Mouse (Mus musculus) CH12F3 (cell line): ENCODE data around the gene Ptrh2.

Experiments
- in situ Hi-C: fragments of 300-500 bp; cut with MboI; formaldehyde crosslinking; loops from 2 replicates; pipeline ENCODE4 v1.14.3; 2020; ENCODE audit warnings: low sequenced_read_pairs

Gene Ptrh2

DNA sequence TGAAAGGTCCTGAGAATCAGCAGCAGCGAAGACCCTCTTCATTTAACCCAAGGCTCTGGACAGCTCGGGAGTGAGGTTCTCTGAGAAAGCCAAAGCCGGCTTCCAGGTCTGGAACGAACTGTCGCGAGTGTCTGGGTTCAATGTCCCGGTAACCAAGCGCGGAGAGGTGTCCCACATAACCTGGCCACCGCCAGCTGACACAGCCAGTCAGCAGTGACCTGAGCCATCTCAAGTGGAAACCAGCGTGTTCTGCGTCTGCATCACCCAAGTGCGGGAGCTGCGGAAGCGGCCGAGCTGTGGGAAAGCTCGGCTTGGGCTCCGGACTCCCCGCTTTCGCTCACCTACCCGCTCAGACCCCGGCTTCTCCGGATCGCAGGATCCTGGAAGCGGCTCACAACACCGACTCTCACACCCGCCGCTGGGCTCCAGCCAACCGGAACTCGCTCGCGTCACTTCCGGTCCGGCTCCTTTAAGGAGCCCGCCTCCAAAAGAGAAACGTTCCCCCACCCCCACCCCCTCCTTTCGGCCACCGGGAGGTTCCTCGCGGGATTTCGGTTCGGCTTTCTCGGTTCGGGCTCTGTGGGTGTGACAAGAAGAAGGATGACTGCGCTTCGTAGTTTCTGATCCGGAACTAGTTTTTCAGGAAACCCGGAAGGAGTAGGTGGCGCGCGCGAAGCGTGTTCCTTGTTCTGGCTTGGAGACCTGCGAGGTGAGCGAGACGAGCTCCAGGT is at the start of gene Ptrh2, which contains the start of gene Vmp1:
Ptrh2 (plus strand) TSS at position 591 of the 731 bp plus-strand sequence.
Vmp1 (minus strand) TSS at position 442 of the 731 bp plus-strand sequence.
- in situ Hi-C loops = no loop called here

DNA sequence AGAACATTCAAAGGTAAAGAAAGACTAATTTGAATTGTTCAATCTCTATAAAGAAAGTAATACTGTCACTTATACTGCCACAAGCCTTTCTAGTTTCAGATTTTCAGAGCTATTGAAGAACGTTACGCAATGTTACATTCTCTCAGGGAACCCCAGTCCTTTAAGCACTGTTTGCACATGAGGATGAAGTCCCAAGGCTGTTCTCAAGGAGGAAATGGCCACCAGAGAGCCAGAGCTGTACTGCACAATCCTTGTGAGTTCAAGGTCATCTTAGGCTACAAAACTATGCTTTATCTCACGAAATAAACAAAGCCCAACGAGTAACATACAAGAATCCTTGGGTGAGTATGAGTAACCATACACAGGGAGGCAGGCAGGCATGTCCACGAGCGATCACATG is 49.4 kb upstream of the Ptrh2 start:
- in situ Hi-C loops = no loop called here

DNA sequence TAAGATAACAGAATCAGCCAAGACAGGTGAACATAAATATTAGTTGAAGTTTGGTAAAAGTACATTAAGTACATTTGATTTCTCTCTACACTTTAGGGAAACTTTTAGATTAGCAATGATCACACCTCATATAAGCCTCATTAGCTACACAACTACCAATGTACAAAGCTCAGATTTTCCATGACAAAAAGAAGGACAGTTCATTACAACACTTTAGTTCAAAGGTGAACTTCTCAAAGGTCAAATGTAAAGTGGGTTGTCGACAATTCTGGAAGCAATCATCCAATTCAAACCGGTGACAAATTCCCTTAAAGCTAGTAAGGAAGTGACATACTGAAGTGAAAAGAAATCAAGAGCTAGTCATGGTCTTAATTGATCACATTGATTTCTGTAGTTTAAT is 46.1 kb upstream of the Ptrh2 start:
- in situ Hi-C loops = loop anchor here (5.0 kb wide), 1 partner anchor 55 kb away; no protein-coding TSS in a partner anchor

DNA sequence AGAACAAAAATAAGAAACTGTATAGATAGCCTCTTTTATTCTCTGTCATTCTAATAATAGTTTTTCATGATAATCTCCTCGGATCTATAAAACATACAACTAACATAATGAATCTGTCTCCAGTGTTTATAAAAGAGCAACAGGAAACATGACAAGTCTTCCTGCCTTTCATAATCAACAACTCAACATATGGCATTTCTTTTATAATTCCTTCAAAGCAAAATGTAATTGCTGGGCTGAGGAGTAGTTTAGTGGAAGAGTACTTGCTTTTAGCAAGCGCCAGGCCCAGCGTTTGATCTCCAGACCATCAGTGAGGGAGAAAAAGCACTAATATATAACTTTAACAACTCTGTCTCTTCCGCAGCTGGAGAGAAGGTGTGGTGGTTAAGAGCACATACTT is 42.1 kb upstream of the Ptrh2 start:
- in situ Hi-C loops = no loop called here

DNA sequence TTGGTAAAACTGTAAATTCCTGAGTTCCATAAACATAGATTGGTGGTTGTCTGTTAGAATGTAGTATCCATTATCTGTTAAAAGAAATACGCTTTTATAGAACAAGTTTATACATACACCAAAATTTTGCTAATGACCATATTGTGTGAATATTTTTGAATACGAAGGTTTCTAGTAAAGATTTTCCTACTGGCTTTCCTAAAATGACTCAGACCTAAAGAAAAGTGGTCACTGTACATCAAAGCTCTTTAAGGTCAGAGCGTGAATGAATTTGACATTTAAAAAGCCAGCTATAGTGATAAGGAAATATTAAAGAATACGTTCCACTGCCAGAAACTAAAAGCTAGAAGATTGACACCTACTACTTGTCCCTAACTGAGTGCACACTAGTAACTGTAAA is 39.2 kb upstream of the Ptrh2 start:
- in situ Hi-C loops = no loop called here

DNA sequence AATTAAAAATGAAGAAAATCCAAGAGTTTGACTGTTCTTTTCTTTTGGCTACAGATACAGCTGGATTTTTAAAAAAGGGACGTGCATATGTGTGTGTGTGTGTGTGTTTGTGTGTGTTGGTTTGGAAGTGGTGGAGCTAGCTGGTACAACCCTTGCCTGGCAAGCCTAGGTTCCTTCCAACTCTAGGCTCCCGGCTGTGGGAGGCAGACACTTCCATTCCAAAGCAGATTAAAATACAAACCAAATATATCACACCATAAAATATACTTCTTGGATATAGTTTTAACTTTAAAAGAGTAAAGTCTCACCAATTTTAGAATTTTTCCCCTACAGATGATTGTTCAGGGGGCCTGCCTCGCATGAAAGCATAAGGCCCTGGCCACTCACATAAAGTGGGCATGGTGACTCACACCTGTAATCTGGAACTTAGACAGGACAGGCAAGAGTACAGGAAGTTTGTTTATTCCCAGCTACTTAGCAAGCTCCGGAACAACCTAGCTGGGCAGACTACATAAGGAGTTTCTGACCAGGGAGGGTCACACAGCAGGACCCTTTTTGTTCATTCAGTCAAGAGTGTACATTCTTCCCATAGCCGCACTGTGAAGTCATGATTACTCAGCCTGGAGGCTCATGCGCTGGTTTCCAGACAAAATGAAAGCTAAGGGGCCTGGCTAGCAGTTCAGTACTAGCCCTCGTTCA is 37.5 kb upstream of the Ptrh2 start:
- in situ Hi-C loops = no loop called here

DNA sequence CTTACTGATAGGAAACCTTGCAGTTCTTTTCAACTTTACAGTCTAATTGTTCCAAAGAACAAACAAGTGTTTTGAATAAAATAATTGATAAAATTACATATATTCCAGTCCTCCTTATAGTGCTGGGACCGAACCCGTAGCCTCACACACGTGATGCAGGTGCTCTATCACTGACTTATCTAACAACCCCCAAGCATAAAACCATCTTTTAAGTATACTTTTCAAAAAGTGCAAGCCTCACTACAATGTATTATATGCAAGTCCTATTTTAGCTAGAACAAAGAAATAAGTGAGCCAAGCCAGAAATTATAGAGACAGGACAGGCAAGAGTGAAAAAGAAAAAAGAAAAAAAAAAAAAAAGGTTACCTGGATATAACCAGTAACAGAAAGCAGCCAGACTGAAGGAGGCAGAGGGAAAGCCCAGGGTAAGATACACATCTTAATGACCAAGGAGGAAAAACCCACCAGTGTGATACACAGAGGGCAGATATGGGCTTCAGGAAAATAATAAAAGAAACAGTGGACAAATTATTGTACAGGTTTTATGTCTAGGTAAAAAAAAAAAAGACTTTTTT is 36.8 kb upstream of the Ptrh2 start:
- in situ Hi-C loops = no loop called here

DNA sequence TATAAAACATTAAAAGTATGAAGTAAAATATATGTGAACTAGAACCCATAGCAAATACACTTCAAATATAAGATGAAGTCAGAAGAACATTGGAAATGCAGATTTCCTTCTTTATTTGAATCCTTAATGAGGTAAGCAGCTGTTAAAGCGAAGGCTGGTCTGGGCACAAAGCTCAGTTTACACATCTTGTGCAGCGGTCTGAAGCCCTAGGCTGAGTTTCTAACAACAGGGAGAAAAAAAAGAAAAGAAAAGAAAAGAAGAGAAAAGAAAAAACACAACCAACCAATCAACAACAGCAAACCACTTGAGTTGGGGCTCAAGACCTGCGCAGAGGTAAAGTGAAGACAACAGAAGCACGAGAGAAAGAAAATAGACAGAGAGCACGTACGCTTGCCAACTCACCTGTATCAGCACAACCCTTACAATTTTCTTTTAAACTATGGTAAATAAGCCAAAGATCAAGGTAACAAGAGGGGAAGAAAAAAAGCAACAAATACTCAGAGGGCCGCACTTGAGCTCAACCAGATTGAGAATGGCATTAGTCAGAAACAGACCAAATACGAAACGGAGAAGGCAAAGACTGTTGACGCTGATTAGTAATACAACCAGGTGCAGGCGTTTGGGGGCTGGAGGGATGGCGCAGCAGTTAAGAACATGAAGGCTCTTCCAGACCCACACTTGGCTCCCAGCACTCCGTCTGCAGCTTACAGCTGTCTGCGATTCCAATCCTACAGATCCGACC is 35.9 kb upstream of the Ptrh2 start:
- in situ Hi-C loops = no loop called here

DNA sequence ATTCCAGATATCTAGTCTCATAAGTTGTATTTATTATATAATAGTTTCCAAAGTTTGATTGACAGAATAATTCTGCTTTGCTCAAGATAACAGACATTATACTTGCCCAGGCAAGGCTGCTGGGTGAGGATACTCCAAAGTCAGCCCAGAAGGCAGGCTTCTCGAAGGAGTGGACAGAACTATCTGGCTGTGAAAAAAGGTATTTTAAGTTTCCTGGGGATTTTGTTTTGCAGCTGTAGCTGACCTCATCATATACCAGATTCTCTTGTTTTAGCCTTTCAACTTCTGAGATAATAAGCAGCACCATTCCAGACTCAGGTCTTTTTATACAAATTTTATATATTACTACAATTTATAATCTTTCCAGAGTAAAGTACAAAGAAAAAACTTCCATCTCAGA is 34.2 kb upstream of the Ptrh2 start:
- in situ Hi-C loops = no loop called here

DNA sequence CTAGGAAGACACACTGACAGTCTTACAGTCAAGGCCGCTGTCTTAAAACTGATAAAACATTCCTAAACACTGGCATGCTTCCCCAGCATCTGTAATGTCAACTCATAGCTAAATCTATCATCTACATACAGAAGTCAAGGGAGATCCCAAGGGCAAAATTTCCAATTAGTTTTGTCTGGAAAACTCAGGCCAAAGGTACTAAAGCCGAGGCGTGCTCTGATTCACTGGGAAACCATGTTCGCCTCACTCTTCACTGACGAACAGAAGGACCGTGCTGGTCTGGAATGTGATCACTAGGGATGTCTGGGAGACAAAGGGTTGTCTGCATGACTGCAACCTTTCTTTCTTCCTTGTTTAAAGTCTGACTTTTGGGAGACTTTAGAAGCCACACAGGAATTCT is 33.1 kb upstream of the Ptrh2 start:
- in situ Hi-C loops = no loop called here

DNA sequence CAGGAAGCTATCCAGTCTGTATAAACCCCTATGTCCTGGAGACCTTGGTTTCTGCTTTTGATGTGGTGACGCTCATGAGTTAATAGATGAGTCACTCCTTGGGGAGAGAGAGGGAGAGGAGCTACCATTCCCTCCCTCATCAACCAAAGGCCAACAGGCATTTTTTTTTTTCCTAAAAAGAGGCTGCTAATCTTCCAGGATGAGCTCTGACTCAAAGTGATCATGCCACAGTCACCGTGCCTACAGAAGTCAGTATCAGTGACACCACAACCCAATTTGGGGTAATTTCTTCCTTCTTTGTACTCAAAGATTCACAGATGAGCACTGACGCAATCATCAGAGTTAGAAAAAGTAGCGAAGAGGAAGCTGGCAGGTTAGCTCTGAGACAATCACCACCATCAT is 31.2 kb upstream of the Ptrh2 start:
- in situ Hi-C loops = no loop called here

DNA sequence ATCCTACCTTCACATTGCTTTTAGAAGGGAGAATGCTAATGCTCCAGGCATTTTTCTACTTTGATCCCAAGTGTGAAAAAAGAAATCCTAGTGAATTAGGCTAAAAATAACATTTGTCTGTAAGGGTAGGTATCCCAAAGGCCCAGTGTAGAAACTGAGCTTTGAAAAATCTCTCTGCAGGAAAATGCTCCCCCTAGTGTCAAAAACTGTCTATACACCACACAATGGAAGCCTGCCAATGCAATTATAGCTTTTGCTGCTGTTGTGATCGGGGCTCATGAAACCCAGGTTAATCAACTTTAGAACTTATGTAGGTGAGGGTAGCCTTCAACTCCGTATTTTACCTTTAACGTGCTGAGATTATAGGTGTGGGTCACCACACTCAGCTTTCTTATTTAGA is 30.3 kb upstream of the Ptrh2 start:
- in situ Hi-C loops = no loop called here

DNA sequence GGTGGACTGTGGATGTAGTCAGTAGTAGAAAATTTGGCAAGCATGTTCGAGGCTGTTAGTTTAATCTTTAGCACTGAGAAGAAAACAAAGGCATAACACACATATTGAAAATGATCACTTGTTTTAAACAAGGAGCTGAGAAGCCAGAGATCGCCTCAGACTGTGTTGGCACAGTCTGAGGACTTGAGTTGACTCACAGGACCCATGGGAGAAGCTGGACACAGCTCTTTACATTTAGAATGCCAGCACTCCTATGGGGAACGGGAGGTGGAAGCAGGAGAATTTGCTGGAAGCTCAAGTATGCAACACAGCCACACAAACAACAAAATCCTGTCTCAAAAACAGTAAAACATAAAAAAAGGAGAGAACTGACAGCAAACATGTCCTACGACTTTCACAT is 29.7 kb upstream of the Ptrh2 start:
- in situ Hi-C loops = no loop called here

DNA sequence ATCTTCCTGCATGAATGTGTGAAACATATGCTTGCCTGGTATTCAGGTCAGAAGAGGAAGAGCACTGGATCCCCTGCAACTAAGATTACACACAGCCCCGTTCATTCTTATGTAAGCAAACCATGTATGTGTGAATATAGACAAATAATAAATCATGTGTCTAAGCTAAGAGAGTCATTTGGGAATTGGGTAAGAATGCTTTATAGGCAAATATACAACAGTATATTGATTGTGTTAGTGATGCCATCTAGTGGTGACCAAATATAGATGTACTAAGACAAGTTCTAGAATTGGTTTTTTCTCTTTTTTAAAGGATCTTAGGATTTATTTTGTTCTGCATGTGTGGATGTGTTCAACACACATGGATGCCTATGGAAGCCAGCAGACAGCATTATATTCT is 28.1 kb upstream of the Ptrh2 start:
- in situ Hi-C loops = loop anchor here (5.0 kb wide), 1 partner anchor 88 kb away; no protein-coding TSS in a partner anchor

DNA sequence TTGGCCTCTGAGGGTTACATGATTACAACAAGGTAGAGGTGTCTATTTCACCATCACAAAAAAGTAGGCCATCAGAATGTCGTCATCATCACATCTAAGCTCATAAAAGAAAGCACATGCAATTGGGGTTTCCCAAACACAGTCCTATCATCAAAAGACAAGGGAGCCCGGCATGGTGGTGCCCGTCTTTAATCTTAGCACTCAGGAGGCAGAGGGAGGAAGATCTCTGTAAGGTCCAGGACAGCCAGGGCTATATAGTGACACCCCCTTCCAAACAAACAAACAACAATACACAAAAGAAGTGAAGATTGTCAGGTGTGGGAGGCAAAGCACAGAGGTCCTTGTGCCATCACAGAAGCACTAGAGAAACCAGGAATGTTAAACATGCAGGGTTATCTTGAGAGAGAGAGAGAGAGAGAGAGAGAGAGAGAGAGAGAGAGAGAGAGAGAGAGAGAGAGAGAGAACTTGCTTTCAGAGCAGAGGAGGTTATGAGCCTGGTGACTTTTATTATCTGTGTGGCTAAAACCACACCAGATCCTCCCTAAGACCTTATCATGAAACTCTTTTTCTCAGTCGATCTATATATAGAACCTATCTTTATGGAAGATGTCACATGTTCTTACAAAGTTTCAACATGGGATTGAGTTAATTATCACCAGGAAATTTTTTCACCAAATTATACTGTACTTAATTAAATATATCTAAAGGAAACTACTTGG is 26.8 kb upstream of the Ptrh2 start:
- in situ Hi-C loops = loop anchor here (5.0 kb wide), 1 partner anchor 90 kb away; no protein-coding TSS in a partner anchor

DNA sequence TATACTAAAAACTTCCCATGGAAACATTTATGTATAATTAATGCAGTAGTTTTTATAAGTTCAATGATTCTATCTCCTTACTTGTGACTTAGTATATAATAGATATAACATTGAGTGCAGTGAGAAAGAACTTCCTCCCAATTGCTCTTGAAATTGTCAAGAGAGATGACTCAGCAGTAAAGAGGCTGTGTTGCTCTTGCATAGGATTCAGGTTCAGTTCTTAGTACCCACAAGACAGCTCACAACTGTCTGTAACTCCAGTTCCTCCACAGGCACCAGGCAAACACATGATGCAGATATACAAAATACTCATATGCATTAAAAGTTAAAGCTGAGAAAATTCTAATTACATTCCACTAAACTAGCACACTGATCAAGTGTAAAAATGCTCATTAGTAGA is 25.9 kb upstream of the Ptrh2 start:
- in situ Hi-C loops = loop anchor here (5.0 kb wide), 1 partner anchor 91 kb away; no protein-coding TSS in a partner anchor

DNA sequence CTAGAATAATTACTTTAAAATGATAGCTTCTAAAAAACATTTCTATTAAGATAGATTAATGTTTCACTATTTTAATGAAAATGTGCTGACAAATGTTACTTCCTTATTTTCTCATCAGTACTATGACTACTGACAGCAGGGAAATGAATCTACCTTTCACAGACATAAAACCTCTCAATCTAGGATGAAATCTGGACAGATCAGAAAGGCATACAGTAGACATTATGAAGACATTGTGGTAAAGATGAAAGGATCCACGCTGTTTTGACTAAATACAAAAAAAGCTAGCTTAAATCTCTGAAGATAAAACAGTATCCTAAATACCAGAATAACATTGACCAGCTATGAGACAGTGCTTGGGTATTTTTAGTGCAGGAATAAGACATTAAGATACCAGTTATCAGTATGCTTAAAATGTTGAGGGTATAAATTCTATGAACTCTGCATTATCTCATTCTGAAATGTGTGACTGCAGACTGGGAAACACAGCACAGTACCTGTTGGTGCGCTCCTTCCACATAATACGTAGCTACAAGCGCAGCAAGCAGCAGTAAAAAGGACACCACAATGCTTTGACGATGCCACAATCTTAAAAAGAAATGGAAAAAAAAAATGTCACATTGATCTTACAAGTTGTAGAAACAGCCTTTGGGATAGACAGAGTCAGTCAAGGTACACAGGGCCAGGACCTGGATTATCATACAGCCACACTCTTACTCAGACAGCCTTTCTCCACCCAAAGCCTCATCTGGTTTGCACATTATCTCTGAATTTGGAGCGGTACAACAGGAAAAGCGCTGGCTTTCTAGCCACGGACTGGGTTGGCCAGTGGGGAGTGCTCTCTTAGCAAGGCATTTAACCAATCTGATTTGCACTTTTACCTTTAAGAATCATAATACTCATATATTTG is 20.5 kb upstream of the Ptrh2 start:
- in situ Hi-C loops = no loop called here

DNA sequence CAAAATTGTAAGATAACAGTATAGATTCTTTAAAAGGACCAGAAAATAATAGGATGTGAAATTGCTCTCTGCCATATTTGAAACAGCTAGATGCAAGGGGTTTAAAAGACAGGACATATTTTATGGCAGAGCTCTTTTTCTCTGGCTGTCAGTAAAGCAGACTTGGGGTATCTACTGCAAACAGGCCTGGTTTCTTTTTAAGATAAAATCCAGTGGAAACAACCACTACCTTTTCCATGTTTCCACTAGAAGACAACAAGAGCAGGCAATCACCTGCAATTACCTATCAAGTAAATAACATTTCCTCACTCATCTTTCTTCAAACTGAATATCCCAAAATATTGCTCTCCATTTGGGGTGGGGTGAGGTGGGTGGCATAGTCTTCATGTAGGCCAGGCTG is 19.8 kb upstream of the Ptrh2 start:
- in situ Hi-C loops = no loop called here

DNA sequence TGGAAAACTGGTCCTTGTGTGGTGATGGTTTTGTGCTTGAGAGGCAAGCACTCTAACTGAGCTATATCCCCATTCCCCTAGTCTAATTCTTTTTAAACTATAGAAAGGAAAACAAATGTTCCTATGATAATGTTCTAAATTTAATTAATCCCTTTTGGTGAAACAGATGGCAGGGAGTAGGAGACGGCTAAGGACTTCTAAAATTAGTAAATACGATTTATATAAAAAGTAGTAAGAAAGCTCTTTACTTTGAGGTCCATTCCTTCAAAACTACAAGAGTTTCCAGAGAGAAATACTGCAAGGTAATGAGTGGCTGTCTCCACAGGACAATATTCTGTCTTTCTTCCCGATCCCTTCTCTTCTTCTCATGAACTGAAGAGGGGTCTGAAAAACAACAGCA is 19.4 kb upstream of the Ptrh2 start:
- in situ Hi-C loops = no loop called here

DNA sequence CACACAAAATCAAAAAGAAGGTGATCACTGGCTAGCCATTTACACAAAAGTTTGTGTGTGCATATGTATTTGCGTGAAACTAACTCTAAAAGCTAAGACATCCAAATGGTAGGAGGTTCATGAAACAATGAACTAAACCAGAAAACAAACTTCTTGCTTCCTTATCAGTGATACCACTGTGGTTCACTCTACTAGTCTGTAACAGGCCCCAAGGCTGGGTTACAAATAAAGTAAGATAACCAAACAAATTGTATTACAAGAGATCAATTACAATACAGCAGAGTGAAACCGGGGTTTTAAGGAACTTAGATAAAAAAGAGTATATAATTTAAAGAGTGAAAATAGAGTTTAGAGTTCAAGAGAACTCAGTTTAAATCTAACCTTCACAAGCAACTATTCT is 16.2 kb upstream of the Ptrh2 start:
- in situ Hi-C loops = no loop called here
